Mouse (Mus musculus) small intestine, adult 2 months (tissue): ENCODE results near the gene 2700081O15Rik. TPM values are rescaled to one million over a fixed set of nuclear protein-coding genes. Genes with fewer than 3 reads are reported as not detected.
"Not testable (repeated sequence)": the region's sequence is repeated elsewhere in the genome, so short reads cannot be mapped to it uniquely, and the experiment has no call there.

ENCODE experiments used
- H3K27ac ChIP-seq: fragments of 200-500 bp; 2 replicates; pipeline ENCODE4 v1.5.1; 2012; ENCODE audit warnings: low read depth, low read length, control low read depth, inconsistent platforms; ENCODE audit not compliant: insufficient read depth
- H3K27me3 ChIP-seq: fragments of 200-500 bp; 2 replicates; pipeline ENCODE4 v1.6.1; 2012; ENCODE audit warnings: mild to moderate bottlenecking, moderate library complexity, low read length, inconsistent platforms; ENCODE audit not compliant: control insufficient read depth, insufficient read depth
- H3K36me3 ChIP-seq: fragments of 200-500 bp; 2 replicates; pipeline ENCODE4 v1.6.1; 2012; ENCODE audit warnings: mild to moderate bottlenecking, low read length, control low read depth, inconsistent platforms; ENCODE audit not compliant: control insufficient read depth, insufficient read depth
- H3K4me1 ChIP-seq: fragments of 200-500 bp; 2 replicates; pipeline ENCODE4 v1.6.1; 2012; ENCODE audit warnings: low read length, inconsistent platforms, mixed read lengths; ENCODE audit not compliant: control insufficient read depth, insufficient read depth, insufficient read length
- H3K4me3 ChIP-seq: fragments of 200-500 bp; 2 replicates; pipeline ENCODE4 v1.5.1; 2012; ENCODE audit warnings: low read depth, mild to moderate bottlenecking, control low read depth, inconsistent platforms, low read length, moderate library complexity
- CTCF ChIP-seq: fragments of 200-500 bp; IDR thresholded peaks from 2 replicates; pipeline ENCODE4 v1.5.1; 2012; ENCODE audit warnings: low read depth, mild to moderate bottlenecking, control low read depth, inconsistent platforms, low read length, moderate library complexity, mixed read lengths; ENCODE audit not compliant: insufficient replicate concordance, insufficient read length; ENCODE audit errors: extremely low read depth
- POLR2A ChIP-seq: fragments of 200-500 bp; IDR thresholded peaks from 2 replicates; pipeline ENCODE4 v1.6.1; 2012; ENCODE audit warnings: low read depth, mild to moderate bottlenecking, control low read depth, inconsistent platforms, low read length, moderate library complexity
- WGBS: fragments of 180-500 bp; shearing (Covaris S2); methylation state at CpG from one replicate; pipeline ENCODE4 v1.1.7; 2018; 5-methylcytosine and 5-hydroxymethylcytosine counted together
- polyA plus RNA-seq: library from polyadenylated mRNA; depleted of rRNA; stranded (reverse); fragments of >200 nt; gene quantifications from 2 replicates; pipeline ENCODE4 v1.2.3, GENCODE M21; 2012

The 2700081O15Rik gene
- polyA plus RNA-seq, 1 experiment: 11.9 TPM

DNA sequence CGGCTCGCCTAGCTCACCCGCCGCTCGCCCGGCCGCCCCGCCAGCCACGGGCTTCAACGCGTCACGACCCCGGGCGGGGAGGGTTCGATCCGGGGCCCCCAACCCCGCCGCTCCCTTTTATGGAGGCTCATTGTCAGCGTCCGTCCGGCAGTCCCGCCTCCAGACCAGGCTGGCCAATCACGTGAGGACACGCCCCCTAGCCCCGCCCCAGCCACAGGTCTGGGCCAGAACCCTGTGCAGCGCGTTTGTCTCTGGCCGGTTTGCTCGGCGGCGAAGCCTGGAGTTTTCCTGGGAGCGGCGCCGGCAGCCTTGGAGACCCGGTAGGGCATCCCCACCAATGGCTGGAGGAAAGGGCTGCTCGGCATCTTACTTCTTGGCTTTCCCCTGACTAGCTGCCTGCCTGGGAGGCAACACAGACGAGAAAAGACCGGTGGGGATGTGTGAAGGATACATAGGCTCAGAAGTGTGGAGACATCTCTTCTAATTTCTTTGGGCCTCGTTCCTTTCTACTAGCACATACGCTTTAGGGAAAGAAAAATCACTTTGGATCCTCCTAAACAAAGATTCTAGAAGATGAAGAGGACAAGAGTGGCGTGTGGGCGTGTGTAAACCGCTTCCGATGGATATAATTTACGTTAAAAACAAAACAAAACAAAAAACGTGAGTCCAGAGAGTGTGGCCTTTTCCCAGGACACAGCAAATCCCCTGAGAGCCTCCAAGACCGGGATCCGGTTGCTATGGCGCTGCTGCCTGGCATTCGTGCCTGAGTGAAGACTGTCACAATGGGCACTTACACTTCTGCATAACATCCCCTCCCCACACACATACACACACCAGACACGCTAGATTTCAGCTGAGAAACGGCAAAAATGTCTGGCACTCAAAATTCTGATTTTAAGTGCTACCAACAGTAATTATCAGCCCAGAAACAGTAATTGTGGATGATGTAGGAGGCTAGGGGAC is 34.2 kb upstream of the 2700081O15Rik start, which contains the start of gene Spindoc:
Gene Spindoc, minus strand, starts transcription at position 92 of the 963 bp plus-strand sequence.
- Histone ChIP-seq H3K36me3 (no peaks in the 10 kb centered on the region), H3K27me3 (no peaks in the 10 kb centered on the region), H3K27ac (peak within 1 kb of the TSS; percentile 64), H3K4me3 (peak within 1 kb of the TSS; percentile 98), H3K4me1 (peaks cover 6% of the 10 kb centered on the region; the same call in 1 of the 2 replicates)
- TF ChIP-seq POLR2A: peak; percentile 90
- no peak for TF ChIP-seq CTCF
- WGBS: 3% methylated on average over 52 of the region's 52 CpGs

DNA sequence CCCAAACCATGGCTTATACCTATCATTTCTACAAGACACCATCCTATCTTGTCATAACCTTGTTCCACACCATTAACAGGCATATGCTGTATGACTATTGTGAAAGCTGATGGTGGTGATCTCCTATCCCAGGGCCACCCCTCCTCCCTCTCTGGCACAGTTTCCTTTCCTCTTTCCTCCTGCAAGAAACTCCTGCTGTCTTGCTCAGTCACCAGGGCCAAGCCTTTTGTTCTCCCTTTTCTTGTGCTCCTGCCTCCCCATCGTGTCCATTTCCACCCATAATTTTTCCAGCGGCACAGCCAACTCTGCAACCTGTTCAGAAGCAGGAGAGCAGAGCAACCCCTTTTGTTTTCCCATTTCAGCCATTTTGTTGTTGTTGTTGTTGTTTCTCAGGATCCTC is 31.4 kb upstream of the 2700081O15Rik start:
- Histone ChIP-seq H3K4me1 (peaks cover 6% of the 10 kb centered on the region; the same call in 1 of the 2 replicates), H3K4me3 (no peak overlapping the region), H3K27ac (no peak overlapping the region), H3K27me3 (no peaks in the 10 kb centered on the region), H3K36me3 (no peaks in the 10 kb centered on the region)
- no peak for TF ChIP-seq CTCF
- no peak for TF ChIP-seq POLR2A
- 80% methylated on average over 2 of the region's 2 CpGs for WGBS

DNA sequence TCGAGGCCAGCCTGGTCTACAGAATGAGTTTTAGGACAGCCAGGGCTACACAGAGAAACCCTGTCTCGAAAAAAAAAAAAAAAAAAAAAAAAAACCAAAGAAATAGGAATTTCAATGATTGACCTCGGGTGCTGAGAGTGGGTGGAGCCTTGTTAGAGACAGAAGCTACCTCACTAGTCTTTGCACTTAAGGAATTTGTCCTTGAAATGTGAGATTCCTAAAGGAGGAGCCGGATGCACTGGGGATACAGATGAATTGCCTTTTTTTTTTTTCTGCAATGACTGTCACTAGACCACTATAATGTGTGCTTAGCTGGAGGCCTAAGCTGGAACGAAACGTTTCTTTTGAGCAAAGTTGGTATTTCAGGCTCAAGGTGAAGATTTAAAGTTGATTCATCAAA is 28.9 kb upstream of the 2700081O15Rik start:
- Histone ChIP-seq H3K27ac (no peak overlapping the region), H3K36me3 (no peaks in the 10 kb centered on the region), H3K4me1 (no peaks in the 10 kb centered on the region), H3K4me3 (no peak overlapping the region), H3K27me3 (no peaks in the 10 kb centered on the region)
- 85% methylated on average over 6 of the region's 6 CpGs for WGBS
- no peak for TF ChIP-seq CTCF
- no peak for TF ChIP-seq POLR2A

DNA sequence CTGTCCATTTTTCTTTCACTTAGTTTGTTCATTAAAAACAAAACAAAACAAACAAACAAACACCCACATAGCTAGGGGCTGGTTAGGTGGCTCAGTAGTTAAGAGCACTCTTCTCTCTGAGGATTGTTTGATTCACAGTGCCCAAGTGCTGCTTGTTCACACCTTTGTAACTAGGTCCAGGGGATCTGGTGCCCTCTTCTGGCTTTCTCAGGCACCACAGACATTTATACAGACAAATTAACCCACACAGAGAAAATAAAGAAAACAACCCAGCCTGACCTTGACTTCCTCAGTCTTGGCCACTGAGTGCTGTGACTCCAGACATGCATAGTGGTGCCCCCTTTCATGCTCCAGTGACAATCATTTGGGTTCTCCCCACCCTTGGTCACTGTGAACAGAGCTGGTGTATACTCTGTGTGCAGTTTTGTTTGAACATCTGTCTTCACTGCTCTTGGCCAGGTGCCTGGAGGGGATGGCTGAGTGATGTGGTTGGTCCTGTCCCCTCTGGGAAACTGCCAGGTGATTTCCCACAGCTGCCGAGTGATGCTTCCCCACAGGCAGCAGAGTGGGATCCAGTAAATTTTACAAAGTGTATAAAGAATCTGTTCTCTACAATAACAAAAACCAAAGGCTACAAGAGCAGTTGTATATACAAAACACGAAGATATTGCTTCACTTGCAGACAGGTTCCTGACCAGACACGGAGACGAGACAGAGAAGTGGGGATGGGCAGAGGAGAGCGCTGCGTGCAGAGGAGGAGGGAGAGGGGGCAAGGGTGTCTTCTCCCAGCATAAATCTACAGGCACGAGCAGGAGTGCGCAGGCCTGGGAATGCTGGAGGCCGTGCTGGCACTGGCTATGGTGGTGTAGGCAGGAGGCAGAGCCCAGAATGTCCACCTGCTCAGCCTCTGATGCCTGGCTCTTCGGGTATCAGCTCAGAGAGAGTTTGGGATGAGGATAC is 20.3 kb upstream of the 2700081O15Rik start:
- not testable (repeated sequence) for H3K36me3 ChIP-seq, H3K4me1 ChIP-seq, H3K27ac ChIP-seq, H3K4me3 ChIP-seq, H3K27me3 ChIP-seq
- WGBS: 72% methylated on average over 10 of the region's 10 CpGs
- TF ChIP-seq CTCF: peak; percentile 29; the same call in 1 of the 2 replicates

DNA sequence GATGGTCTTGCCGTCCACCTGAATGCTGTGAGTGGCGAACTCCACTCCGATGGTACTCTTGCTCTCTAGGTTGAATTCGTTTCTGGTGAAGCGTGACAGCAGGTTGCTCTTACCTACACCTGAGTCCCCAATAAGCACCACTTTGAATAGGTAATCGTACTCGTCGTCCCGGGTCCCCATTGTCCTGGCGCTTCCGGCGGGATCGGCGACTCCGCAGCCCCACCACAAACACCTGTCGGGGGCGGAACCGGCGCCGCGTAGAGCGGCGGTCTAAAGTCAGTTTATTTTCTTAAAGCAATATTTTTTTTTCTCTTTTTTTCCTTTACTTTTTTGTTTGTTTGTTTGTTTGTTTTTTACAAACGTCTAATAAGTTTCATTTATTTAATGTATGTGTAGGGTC is 18.5 kb upstream of the 2700081O15Rik start:
- H3K36me3 ChIP-seq, H3K4me3 ChIP-seq, H3K4me1 ChIP-seq, H3K27me3 ChIP-seq, H3K27ac ChIP-seq: not testable (repeated sequence)
- 27% methylated on average over 24 of the region's 24 CpGs for WGBS

- Histone ChIP-seq H3K36me3 (no peaks in the 10 kb centered on the region), H3K4me1 (no peaks in the 10 kb centered on the region), H3K27me3 (no peaks in the 10 kb centered on the region), H3K27ac (no peak overlapping the region), H3K4me3 (no peak overlapping the region)
- TF ChIP-seq CTCF: no peak
- no peak for TF ChIP-seq POLR2A
- WGBS: 86% methylated on average over 11 of the region's 11 CpGs
Observed at GRCm38 (mm10) chr19:7400635-7401034, 16.8 kb upstream of the 2700081O15Rik start.

GRCm38 (mm10) chr19:7404623-7405229 is 12.7 kb upstream of the 2700081O15Rik start:
- WGBS: 48% methylated on average over 9 of the region's 9 CpGs
- Histone ChIP-seq H3K4me1 (no peaks in the 10 kb centered on the region), H3K27ac (no peak overlapping the region), H3K4me3 (no peak overlapping the region), H3K36me3 (no peaks in the 10 kb centered on the region), H3K27me3 (no peaks in the 10 kb centered on the region)
- TF ChIP-seq CTCF (no peak), POLR2A (no peak)
